Mouse (Mus musculus) olfactory bulb, adult 2 months (tissue): ENCODE results near the gene Zfp365. TPM values are rescaled to one million over a fixed set of nuclear protein-coding genes. Genes with fewer than 3 reads are reported as not detected.

Experiments used
- H3K27ac ChIP-seq: fragments of 200-500 bp; 2 replicates; pipeline ENCODE4 v1.5.1; 2012; ENCODE audit warnings: low read depth, low read length; ENCODE audit not compliant: insufficient read depth
- H3K4me1 ChIP-seq: fragments of 200-500 bp; 2 replicates; pipeline ENCODE4 v1.6.1; 2012; ENCODE audit warnings: low read length; ENCODE audit not compliant: control insufficient read depth, insufficient read depth
- H3K4me3 ChIP-seq: fragments of 200-500 bp; 2 replicates; pipeline ENCODE4 v1.5.1; 2012; ENCODE audit warnings: mild to moderate bottlenecking, low read depth, low read length, moderate library complexity; ENCODE audit not compliant: insufficient read depth
- CTCF ChIP-seq: fragments of 200-500 bp; IDR thresholded peaks from 2 replicates; pipeline ENCODE4 v1.5.1; 2012; ENCODE audit warnings: low read depth, mild to moderate bottlenecking, low read length, moderate library complexity; ENCODE audit not compliant: insufficient read depth
- POLR2A ChIP-seq: fragments of 200-500 bp; IDR thresholded peaks from 2 replicates; pipeline ENCODE4 v1.6.1; 2012; ENCODE audit warnings: mild to moderate bottlenecking, low read depth, low read length, moderate library complexity; ENCODE audit not compliant: insufficient read depth
- WGBS: fragments of 180-500 bp; shearing (Covaris S2); methylation state at CpG from one replicate; pipeline ENCODE4 v1.1.7; 2018; 5-methylcytosine and 5-hydroxymethylcytosine counted together
- polyA plus RNA-seq: library from polyadenylated mRNA; stranded (reverse); fragments of >200 nt; gene quantifications from 2 replicates; pipeline ENCODE4 v1.2.4, GENCODE M21; 2012; ENCODE audit warnings: low replicate concordance; ENCODE audit not compliant: missing spikeins, insufficient read depth, insufficient read length

Zfp365 gene
- polyA plus RNA-seq: not detected in 2 replicates

DNA sequence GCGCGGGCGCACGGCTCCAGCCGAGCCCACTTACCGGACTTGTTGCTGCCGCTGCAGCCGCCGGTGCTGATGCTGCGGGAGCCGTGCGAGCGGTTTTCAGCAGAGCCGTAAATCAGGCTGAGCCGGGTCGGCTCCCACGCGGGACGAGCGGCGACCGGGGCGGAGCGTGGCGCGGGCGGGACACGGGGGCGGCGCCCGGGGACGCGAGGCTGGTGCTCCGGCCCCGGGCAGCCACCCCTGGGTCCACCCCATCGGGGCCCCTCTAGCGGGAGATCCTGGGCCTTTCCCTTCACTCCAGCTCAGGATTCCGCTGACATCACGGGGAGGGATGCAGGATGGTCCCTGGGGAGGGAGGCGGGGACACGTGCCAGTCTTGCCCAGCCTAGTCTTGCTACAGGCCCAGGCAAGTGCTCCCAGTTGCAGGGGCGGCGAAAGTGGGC, at the start of gene Zfp365:
Zfp365 (minus strand) TSS at position 326 of the 440 bp plus-strand sequence.
- Histone ChIP-seq H3K27ac (no peak within 1 kb of the TSS), H3K4me3 (peak within 1 kb of the TSS; percentile 56), H3K4me1 (0 out of 2 replicates have a peak, but pooled peaks cover 2% of the 10 kb centered on the region)
- 1% methylated on average over 43 of the region's 43 CpGs for WGBS
- no peak for TF ChIP-seq CTCF
- no peak for TF ChIP-seq POLR2A

DNA sequence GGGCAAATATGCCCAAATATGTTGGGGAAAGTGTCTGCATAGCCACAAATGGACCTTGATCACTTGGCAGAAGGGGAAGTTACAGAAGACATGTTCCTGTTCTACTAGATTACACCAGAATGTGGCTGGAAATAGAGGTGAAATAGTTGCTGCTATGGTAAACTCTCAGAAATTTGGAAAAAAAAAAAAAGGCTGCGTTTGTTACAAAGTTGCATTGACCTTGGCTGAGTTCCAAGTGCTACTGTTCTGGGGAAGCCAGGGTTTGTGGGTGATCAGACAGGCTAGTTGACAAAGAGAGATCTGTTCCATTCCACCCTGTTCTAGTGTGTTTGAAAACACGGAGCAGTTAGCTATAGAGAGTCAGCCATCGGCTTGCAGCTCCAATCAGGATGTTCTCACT, 47.5 kb upstream of the Zfp365 start:
- Histone ChIP-seq H3K4me1 (no peaks in the 10 kb centered on the region), H3K4me3 (no peak overlapping the region), H3K27ac (no peak overlapping the region)
- 50% methylated on average over 3 of the region's 3 CpGs for WGBS
- no peak for TF ChIP-seq POLR2A
- no peak for TF ChIP-seq CTCF

DNA sequence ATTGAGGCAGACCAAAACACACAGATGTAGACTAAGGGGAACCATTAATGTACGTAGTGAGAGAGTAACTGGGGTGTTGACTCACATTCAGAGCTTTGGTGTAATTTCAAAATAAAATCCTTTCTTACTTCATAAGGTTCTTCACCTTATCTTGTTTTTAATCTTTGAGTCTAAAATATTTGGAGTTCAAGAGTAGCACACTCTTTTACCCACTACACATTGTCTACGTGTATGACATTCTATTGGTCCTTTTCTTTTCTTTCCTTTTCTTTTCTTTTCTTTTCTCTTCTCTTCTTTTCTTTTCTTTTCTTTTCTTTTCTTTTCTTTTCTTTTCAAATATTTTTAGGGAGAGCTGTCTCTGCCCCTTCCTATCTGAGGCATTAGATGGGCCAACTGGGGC, 43.5 kb upstream of the Zfp365 start:
- Histone ChIP-seq H3K27ac (no peak overlapping the region), H3K4me3 (no peak overlapping the region)
- 98% methylated on average over 2 of the region's 2 CpGs for WGBS

DNA sequence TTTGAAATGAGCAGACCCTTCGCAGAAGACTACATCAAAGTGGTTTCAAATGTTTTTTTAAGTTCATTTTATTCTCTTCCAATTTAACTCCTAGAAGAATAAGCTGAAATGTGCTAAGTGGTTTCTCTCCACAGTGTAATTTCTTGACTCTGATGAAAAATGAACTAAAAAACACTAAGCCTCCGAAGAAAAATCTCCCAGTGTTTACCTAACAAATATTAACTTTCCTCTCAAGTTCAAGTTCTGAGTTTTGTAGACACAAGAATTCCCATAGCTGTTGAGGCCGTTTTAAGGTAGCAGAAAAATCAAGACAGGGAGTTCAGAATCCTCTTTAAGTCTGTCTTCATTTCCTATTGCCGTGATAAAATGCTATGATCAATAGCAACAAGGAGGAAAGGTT, 39.2 kb upstream of the Zfp365 start:
- no peak for TF ChIP-seq POLR2A
- TF ChIP-seq CTCF: no peak

More for the DNA sequence above, 43.5 kb upstream of the Zfp365 start:
- H3K4me1 ChIP-seq: no peaks in the 10 kb centered on the region
- TF ChIP-seq POLR2A: no peak
- TF ChIP-seq CTCF: no peak

DNA sequence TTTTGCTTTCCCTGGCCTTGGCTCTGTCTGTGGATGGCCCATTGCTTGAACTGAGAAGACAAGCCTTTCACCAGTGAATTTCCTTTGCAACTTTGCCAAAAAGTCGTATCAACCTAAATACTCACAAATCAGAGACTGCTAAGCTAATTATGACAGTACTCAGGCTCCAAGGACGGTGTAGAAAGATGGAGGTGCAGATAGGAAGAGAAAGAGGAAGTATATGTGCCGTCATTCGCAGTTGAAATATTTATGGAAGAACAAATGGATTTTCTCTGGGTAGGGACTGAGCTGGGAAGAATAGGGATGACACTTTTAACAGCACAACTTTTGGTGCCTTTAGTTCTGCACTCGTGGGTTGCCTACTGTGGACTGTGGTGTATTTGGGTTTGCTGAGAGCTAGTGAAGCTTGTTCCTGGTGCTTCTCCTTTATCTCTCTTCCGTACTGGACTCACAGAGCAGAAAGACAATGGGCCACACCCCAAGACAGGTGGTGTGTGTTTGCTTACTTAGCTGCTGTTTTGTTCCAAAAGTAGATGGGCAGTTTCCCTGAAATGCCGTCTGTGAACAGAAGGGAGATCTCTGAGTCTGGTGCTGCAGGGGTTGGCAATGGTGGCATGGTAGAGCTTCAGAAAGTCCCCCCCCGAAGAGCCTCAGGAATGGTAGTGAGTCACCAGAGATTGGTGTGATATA, 37.7 kb upstream of the Zfp365 start:
- H3K27ac ChIP-seq: no peak overlapping the region
- WGBS: 84% methylated on average over 8 of the region's 8 CpGs
- no peaks in the 10 kb centered on the region for H3K4me1 ChIP-seq
- TF ChIP-seq POLR2A: no peak
- TF ChIP-seq CTCF: no peak
- H3K4me3 ChIP-seq: no peak overlapping the region

More for the DNA sequence above, 39.2 kb upstream of the Zfp365 start:
- 81% methylated on average over 4 of the region's 4 CpGs for WGBS
- Histone ChIP-seq H3K4me1 (no peaks in the 10 kb centered on the region), H3K4me3 (no peak overlapping the region), H3K27ac (no peak overlapping the region)

DNA sequence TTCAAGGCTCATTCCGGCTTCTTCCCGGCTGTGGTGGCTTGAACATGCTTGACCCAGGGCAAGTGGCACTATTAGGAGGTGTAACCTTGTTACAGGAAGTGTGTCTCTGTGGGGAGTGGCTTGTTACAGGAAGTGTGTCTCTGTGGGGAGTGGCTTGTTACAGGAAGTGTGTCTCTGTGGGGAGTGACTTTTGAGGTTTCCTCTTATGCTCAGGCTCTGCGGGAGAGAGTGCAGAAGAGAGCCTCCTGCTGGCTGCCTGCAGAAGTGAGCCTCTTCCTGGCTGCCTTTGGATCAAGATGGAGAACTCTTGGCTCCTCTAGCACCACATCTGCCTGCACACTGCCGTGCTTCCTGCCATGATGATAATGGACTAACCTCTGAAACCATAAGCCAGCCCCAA, 31.1 kb upstream of the Zfp365 start:
- no peak overlapping the region for H3K4me3 ChIP-seq
- TF ChIP-seq POLR2A (no peak), CTCF (no peak)

DNA sequence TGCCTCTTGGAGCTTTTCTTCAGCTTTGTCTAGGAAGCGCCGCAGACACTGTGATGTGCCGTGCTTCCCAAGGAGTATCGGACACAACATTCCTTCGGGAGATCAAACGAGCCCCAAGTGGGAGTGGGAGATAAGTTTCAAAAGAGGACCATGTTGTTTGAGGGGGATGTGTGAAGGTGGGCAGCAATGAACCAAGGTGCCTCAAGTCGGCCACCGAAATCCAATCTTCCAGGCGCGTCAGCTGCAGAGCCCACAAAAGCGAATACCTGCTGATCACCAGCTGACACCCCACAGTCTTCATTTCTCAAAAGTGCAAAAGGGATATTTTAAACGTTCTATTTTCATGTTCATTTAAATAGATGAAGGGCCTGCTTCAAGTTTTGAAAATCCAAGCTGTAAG, 27.1 kb upstream of the Zfp365 start:
- Histone ChIP-seq H3K4me1 (no peaks in the 10 kb centered on the region), H3K27ac (no peak overlapping the region), H3K4me3 (no peak overlapping the region)
- WGBS: 81% methylated on average over 12 of the region's 12 CpGs
- no peak for TF ChIP-seq CTCF
- TF ChIP-seq POLR2A: no peak

More for the DNA sequence above, 31.1 kb upstream of the Zfp365 start:
- Histone ChIP-seq H3K4me1 (no peaks in the 10 kb centered on the region), H3K27ac (no peak overlapping the region)
- 85% methylated on average over 4 of the region's 4 CpGs for WGBS

DNA sequence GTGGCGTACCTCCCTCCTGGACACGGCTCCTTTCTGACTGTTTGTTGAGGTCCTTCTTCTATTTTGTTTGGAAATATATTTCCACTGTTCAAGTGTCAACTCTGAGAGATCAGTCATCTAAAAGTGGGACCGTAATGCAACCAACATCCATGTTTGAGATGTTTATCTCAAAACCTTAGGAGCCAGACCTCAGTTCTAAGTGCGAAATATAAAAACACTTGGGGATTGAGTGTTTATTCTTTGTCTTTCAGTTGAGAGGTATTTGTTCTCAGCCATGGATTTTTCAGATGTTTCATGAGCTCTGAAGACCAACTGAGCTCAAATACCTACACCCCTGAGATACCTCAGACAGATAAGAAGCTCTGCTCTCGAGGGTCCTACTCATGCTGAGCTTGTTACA, 25.3 kb upstream of the Zfp365 start:
- TF ChIP-seq POLR2A (no peak), CTCF (no peak)
- no peak overlapping the region for H3K4me3 ChIP-seq
- no peak overlapping the region for H3K27ac ChIP-seq
- no peaks in the 10 kb centered on the region for H3K4me1 ChIP-seq
- WGBS: 92% methylated on average over 5 of the region's 5 CpGs

DNA sequence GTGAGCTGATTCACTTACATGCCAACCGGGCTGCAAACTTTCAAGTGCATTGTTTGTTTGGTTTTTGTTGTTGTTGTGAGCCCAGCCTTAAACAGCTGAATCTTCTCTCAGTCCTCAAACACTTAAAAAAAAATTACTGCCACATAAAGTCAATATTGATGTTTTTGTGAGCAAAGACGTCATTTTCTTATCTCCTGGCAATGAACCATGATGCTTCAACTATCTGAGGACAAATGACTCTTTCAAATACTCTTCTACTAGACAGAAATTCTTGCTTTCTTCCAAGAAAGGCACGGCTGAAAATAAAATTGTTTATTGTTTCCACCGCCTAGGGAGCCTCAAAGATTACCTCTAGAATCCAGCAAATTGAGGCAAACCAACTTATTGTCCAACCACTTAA, 24.5 kb upstream of the Zfp365 start:
- no peak for TF ChIP-seq POLR2A
- TF ChIP-seq CTCF: no peak
- Histone ChIP-seq H3K4me1 (0 out of 2 replicates have a peak, but pooled peaks cover 3% of the 10 kb centered on the region), H3K4me3 (no peak overlapping the region), H3K27ac (no peak overlapping the region)
- 69% methylated on average over 4 of the region's 4 CpGs for WGBS

DNA sequence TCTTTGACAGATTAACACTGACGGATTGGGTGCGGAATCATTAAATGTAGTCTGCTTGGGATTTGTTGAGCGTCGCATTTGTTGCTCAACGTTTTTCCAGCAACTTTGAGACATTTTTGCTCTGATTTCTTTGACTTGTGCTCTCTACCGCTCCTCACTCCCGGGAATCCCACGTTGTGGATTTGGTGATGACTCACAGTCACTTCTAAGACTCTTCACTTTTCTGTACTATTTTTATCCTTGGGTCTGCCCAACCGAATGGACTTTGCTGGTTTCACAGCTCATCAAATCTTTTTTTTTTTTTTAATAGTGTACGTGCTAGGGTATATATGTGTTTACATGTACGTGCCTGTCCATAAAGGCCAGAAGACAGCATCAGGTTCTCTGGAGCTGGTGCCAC, 20.3 kb upstream of the Zfp365 start:
- no peak for TF ChIP-seq POLR2A
- TF ChIP-seq CTCF: no peak
- H3K27ac ChIP-seq: no peak overlapping the region
- WGBS: 72% methylated on average over 11 of the region's 11 CpGs

More for the DNA sequence above, 20.3 kb upstream of the Zfp365 start:
- 0 out of 2 replicates have a peak, but pooled peaks cover 3% of the 10 kb centered on the region for H3K4me1 ChIP-seq
- H3K4me3 ChIP-seq: no peak overlapping the region
